Comparison of ENCODE assay signal across 7 mouse cellular contexts in genomic region chr2:45117087-45117561, GRCm38 (mm10). TPM values are rescaled to one million over a fixed set of nuclear protein-coding genes. Genes with fewer than 3 reads are reported as not detected.
DNase-seq lines count a peak whose midpoint lies in the region; ATAC-seq lines count a peak whose summit lies in the region.

TSS of gene Zeb2 (minus strand) at chr2:45117395.

- peak; percentile 20 for DNase-seq in T-cell, adult 2 months (ENCODE audit: low spot score)
- peak; percentile 75 for DNase-seq in embryo, embryonic 10 days (ENCODE audit: low spot score)
- DNase-seq in gastrocnemius, postnatal 25 days, result peak; percentile 75
- peak; percentile 37 for DNase-seq in induced T-regulatory cell, adult 2 months (ENCODE audit: low read depth)
- DNase-seq in left cerebral cortex, postnatal 36 days (ENCODE audit: low spot score in 2 of 2), result peak; percentile 75 to 78
- DNase-seq in skeletal muscle tissue, adult 2 months (ENCODE audit: low read depth, low spot score), result peak; percentile 76

- ATAC-seq in megakaryocyte-erythroid progenitor cell, adult 5-6 weeks (replicated peaks; ENCODE audit: low FRiP score, low TSS enrichment, poor library complexity, severe bottlenecking), result peak; percentile 28; the same call in 1 of the 2 replicates

- intact Hi-C loops in left cerebral cortex, postnatal 36 days (cut with DNase I), result loop anchor here (5.0 kb wide), 3 partner anchors 65 to 1325 kb away; no protein-coding TSS in a partner anchor

RNA-seq across cellular contexts. Expression of gene Zeb2, which starts in this region (rescaled TPM):
- 10 to 100 TPM; 39.6 to 47.4 TPM for total RNA-seq in gastrocnemius, postnatal 25 days (2021)
- 100 to 1,000 TPM; 166 to 196 TPM for total RNA-seq in left cerebral cortex, postnatal 36 days (2021)
- 118 and 125 TPM in 2 replicates for total RNA-seq in megakaryocyte-erythroid progenitor cell, adult 5-6 weeks (2014; fragmentation: Nextera tagmentation)
- total RNA-seq in megakaryocyte-erythroid progenitor cell, adult 5-6 weeks (2017), result 113 and 119 TPM in 2 replicates

Comparison
In these comparisons a context has a peak if more than half of its experiments do, and no peak if none do; other contexts are left out.
1. Peak in every context shown above with its lines: DNase-seq and ATAC-seq.
2. DNase-seq: peak in every context shown above with its lines; median percentile 76 in left cerebral cortex, postnatal 36 days; 76 in skeletal muscle tissue, adult 2 months; 75 in embryo, embryonic 10 days; 75 in gastrocnemius, postnatal 25 days; 37 in induced T-regulatory cell, adult 2 months; 20 in T-cell, adult 2 months.